Mouse (Mus musculus): ENCODE measurements around the gene Itgae. TPM values are rescaled to one million over a fixed set of nuclear protein-coding genes. Genes with fewer than 3 reads are reported as not detected.
A peak's percentile ranks its signal among the peaks of the same experiment; 100 is the strongest.

Itgae gene
- polyA plus RNA-seq, 1 experiment from 2014 or later = 0.30 TPM

GRCm38 (mm10) chr11:73077211-73077720, 13.1 kb upstream of the Itgae start:
- Histone ChIP-seq H3K9me3 (ENCODE audit: control insufficient read depth) (no peaks in the 10 kb centered on the region), H3K4me1 (replicated peaks; ENCODE audit: control insufficient read depth, insufficient read depth, low read length) (no peaks in the 10 kb centered on the region), H3K27ac (ENCODE audit: low read depth, low read length) (no peak overlapping the region), H3K9ac (ENCODE audit: low read depth, low read length) (no peak overlapping the region), H3K36me3 (ENCODE audit: control insufficient read depth, insufficient read depth) (peaks cover 72% of the 10 kb centered on the region), H3K4me2 (replicated peaks; ENCODE audit: low read depth) (no peak overlapping the region), H3K27me3 (replicated peaks; ENCODE audit: control insufficient read depth, insufficient read depth, low read length) (no peaks in the 10 kb centered on the region), H3K4me3 (ENCODE audit: low read depth, low read length) (no peak overlapping the region)
- no peak for ATAC-seq
- TF ChIP-seq CTCF (IDR thresholded peaks at IDR 0.05; ENCODE audit: low read depth) = no peak
- 83% methylated on average over 6 of the region's 6 CpGs for WGBS

GRCm38 (mm10) chr11:73078615-73079014, 11.8 kb upstream of the Itgae start:
- no peak for ATAC-seq
- H3K4me3 ChIP-seq (ENCODE audit: low read depth, low read length) = no peak overlapping the region
- H3K4me2 ChIP-seq (replicated peaks; ENCODE audit: low read depth) = no peak overlapping the region
- no peak overlapping the region for H3K27ac ChIP-seq (ENCODE audit: low read depth, low read length)
- 93% methylated on average over 8 of the region's 8 CpGs for WGBS
- no peak overlapping the region for H3K9ac ChIP-seq (ENCODE audit: low read depth, low read length)
- H3K36me3 ChIP-seq (ENCODE audit: control insufficient read depth, insufficient read depth) = peaks cover 67% of the 10 kb centered on the region
- TF ChIP-seq CTCF (IDR thresholded peaks at IDR 0.05; ENCODE audit: low read depth) = no peak
- no peaks in the 10 kb centered on the region for H3K9me3 ChIP-seq (ENCODE audit: control insufficient read depth)
- no peaks in the 10 kb centered on the region for H3K4me1 ChIP-seq (replicated peaks; ENCODE audit: control insufficient read depth, insufficient read depth, low read length)
- no peaks in the 10 kb centered on the region for H3K27me3 ChIP-seq (replicated peaks; ENCODE audit: control insufficient read depth, insufficient read depth, low read length)

- no peak overlapping the region for H3K27ac ChIP-seq (ENCODE audit: low read depth, low read length)
- H3K4me3 ChIP-seq (ENCODE audit: low read depth, low read length) = no peak overlapping the region
- no peak overlapping the region for H3K4me2 ChIP-seq (replicated peaks; ENCODE audit: low read depth)
- H3K9ac ChIP-seq (ENCODE audit: low read depth, low read length) = no peak overlapping the region
- H3K9me3 ChIP-seq (ENCODE audit: control insufficient read depth) = no peaks in the 10 kb centered on the region
- H3K36me3 ChIP-seq (ENCODE audit: control insufficient read depth, insufficient read depth) = peaks cover 50% of the 10 kb centered on the region
- 95% methylated on average over 3 of the region's 3 CpGs for WGBS
- H3K27me3 ChIP-seq (replicated peaks; ENCODE audit: control insufficient read depth, insufficient read depth, low read length) = no peaks in the 10 kb centered on the region
- TF ChIP-seq CTCF (IDR thresholded peaks at IDR 0.05; ENCODE audit: low read depth) = no peak
- no peak for ATAC-seq
- peaks cover 9% of the 10 kb centered on the region; the same call in 1 of the 2 replicates for H3K4me1 ChIP-seq (replicated peaks; ENCODE audit: control insufficient read depth, insufficient read depth, low read length)
Measured at GRCm38 (mm10) chr11:73080306-73080705, 10.1 kb upstream of the Itgae start.

GRCm38 (mm10) chr11:73084303-73084702, 6.1 kb upstream of the Itgae start:
- no peaks in the 10 kb centered on the region for H3K27me3 ChIP-seq (replicated peaks; ENCODE audit: control insufficient read depth, insufficient read depth, low read length)
- no peak for ATAC-seq
- 65% methylated on average over 6 of the region's 6 CpGs for WGBS
- TF ChIP-seq CTCF (IDR thresholded peaks at IDR 0.05; ENCODE audit: low read depth) = no peak
- H3K27ac ChIP-seq (ENCODE audit: low read depth, low read length) = no peak overlapping the region
- H3K9ac ChIP-seq (ENCODE audit: low read depth, low read length) = no peak overlapping the region
- no peaks in the 10 kb centered on the region for H3K9me3 ChIP-seq (ENCODE audit: control insufficient read depth)
- no peak overlapping the region for H3K4me3 ChIP-seq (ENCODE audit: low read depth, low read length)
- peaks cover 10% of the 10 kb centered on the region; the same call in 1 of the 2 replicates for H3K4me1 ChIP-seq (replicated peaks; ENCODE audit: control insufficient read depth, insufficient read depth, low read length)
- H3K36me3 ChIP-seq (ENCODE audit: control insufficient read depth, insufficient read depth) = peaks cover 20% of the 10 kb centered on the region
- no peak overlapping the region for H3K4me2 ChIP-seq (replicated peaks; ENCODE audit: low read depth)

GRCm38 (mm10) chr11:73084804-73085231, 5.6 kb upstream of the Itgae start:
- WGBS = 53% methylated on average over 10 of the region's 10 CpGs
- no peak overlapping the region for H3K9ac ChIP-seq (ENCODE audit: low read depth, low read length)
- peak overlapping the region; percentile 35; the same call in 1 of the 2 replicates for H3K27ac ChIP-seq (ENCODE audit: low read depth, low read length)
- H3K4me1 ChIP-seq (replicated peaks; ENCODE audit: control insufficient read depth, insufficient read depth, low read length) = peaks cover 10% of the 10 kb centered on the region; the same call in 1 of the 2 replicates
- peaks cover 16% of the 10 kb centered on the region for H3K36me3 ChIP-seq (ENCODE audit: control insufficient read depth, insufficient read depth)
- no peak for TF ChIP-seq CTCF (IDR thresholded peaks at IDR 0.05; ENCODE audit: low read depth)
- no peak overlapping the region for H3K4me3 ChIP-seq (ENCODE audit: low read depth, low read length)
- ATAC-seq = no peak
- H3K4me2 ChIP-seq (replicated peaks; ENCODE audit: low read depth) = no peak overlapping the region
- H3K27me3 ChIP-seq (replicated peaks; ENCODE audit: control insufficient read depth, insufficient read depth, low read length) = no peaks in the 10 kb centered on the region
- H3K9me3 ChIP-seq (ENCODE audit: control insufficient read depth) = no peaks in the 10 kb centered on the region

- no peak overlapping the region for H3K9ac ChIP-seq (ENCODE audit: low read depth, low read length)
Measured at GRCm38 (mm10) chr11:73085391-73085790, 5.0 kb upstream of the Itgae start.

More at GRCm38 (mm10) chr11:73085391-73085790, 5.0 kb upstream of the Itgae start:
- Histone ChIP-seq H3K4me1 (replicated peaks; ENCODE audit: control insufficient read depth, insufficient read depth, low read length) (peaks cover 10% of the 10 kb centered on the region; the same call in 1 of the 2 replicates), H3K36me3 (ENCODE audit: control insufficient read depth, insufficient read depth) (peaks cover 16% of the 10 kb centered on the region), H3K4me3 (ENCODE audit: low read depth, low read length) (no peak overlapping the region), H3K9me3 (ENCODE audit: control insufficient read depth) (no peaks in the 10 kb centered on the region), H3K27ac (ENCODE audit: low read depth, low read length) (peak overlapping the region; percentile 35; the same call in 1 of the 2 replicates), H3K4me2 (replicated peaks; ENCODE audit: low read depth) (no peak overlapping the region), H3K27me3 (replicated peaks; ENCODE audit: control insufficient read depth, insufficient read depth, low read length) (no peaks in the 10 kb centered on the region)
- no peak for TF ChIP-seq CTCF (IDR thresholded peaks at IDR 0.05; ENCODE audit: low read depth)
- 59% methylated on average over 7 of the region's 7 CpGs for WGBS
- no peak for ATAC-seq

Data from intestine, postnatal 0 days (tissue).